Mouse (Mus musculus) cerebellum, postnatal 14 days (tissue): ENCODE results near the gene Pdia5.

Experiments used
- DNase-seq, 2 experiments: peaks; one replicate each; pipeline ENCODE4 v3.0.0; 2021; ENCODE audit warnings: mixed read lengths in 2 of 2

The Pdia5 gene

DNA sequence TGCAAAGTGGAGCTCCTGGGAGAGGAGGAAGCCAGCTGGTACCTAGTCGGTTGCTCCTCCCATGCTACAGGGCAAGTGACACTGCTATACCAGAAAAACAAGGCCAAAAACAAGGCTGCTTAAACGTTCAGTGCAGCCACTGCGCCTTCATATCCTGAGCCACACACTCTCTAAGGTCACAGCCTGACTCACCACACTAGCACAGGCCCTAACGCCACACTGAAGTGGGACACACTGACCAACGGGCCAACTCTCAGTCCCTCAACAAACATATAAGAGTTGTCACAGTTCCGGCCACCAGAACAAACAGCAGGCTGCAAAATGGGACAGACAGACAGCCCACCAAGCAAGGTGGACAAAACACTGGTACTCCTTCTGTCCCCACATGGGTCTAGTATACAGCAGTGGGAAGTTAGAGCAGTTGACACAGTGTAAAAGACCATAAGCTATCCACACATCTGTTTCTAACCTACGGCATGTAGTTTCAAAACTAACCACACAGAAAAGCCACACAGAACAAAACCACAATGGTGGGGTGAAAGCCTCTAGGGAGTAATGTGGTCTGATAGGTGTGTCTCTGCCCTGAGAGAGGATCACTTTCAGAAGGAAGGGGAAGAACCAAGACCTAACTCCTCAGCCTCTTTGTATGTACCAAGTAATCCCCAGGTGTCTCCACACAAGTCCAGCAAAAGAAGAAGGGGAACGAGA, 6.0 kb downstream of the Pdia5 start:
- DNase-seq, result no peak

DNA sequence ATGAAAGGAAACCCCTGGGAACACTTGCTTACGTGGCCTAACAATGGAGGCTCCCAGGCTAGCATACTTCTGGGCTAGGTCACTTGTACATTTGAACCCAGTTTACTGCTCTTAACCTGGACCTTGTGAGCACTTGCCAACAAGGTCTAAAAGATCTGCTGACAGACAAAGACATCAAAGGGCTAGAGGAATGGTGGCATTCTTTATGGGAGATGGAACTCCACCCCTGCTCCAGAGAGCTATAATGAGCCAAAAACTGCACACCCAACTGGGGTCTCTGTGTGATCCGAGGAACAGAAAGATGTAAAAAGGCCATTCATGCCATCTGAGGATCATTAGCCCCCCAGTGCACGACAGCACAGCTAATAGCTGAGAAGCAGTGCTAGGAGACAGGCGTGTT, 6.6 kb downstream of the Pdia5 start:
- no peak for DNase-seq

DNA sequence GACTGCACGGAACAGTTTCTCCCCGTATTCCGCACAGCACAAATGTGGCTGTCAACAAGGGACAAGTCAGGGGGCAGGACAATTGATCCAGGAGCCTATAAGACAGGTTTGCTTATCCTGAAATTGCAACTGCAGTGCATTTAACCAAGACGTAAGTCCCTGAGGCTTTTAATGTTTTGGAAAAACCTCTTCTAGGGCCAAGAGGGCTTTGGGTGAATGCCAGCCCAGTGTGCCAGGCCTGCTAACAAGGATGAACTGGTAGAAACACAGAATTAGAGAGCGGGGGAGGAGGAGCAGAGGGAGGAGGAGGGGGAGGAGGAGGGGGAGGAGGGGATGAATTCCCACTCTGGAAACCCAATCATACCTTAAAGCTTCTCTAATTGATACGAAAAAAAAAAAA, 11.4 kb downstream of the Pdia5 start:
- DNase-seq, result peak; percentile 72 to 77

DNA sequence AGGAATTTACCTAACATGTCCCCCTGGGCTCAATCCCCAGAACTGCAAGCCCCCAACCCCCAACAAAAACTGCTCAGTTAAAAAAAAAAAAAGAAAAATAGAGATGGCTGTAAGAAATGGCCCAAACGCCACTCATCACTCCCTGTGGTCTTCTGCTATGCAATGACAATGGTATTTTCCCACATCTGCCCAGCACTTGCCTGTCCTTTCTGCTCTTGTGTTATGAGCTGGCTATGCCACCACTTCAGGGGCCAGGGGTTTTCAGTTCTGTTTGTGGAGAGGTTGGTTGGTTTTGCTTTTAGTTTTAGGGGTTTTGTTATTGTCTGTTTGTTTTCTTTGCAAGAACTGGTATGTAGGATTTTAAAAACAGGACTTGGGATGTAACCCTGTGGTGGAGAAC, 13.4 kb downstream of the Pdia5 start:
- no peak for DNase-seq

DNA sequence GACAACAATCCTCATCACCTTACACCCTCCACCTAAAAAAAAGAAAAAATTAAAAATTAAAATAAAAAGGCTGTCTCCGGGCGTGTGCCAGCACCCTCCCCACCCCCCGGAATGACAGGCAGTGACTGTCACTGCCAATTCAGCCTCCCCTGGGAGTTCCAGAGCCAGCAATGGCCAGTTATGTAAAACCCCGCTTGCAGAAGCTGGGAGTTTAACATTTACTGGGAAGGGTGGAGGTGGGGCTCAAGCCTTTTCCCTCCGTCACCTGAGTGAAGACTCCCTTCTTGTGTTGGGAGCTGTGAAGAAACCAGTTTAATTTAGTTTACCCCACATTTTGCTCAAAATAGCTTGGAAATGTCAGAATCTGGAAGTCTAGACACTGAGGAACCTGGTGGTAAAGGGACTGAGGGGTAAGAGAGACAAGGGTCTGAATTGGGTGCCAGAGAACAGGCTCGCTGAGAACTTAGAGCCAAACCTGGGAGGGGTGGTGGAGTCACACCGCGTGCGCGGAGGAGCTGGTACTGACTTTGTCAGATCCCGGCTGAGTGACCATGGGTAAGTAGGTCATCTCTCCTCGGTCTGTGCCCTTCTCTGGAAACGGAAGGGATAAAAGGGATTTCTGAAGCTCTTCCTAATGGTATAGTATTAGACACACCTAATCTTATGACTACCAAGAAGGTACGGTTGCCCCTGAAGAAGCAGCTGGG, 18.0 kb downstream of the Pdia5 start:
- peak in 1 of 2 experiments; percentile 36 for DNase-seq

DNA sequence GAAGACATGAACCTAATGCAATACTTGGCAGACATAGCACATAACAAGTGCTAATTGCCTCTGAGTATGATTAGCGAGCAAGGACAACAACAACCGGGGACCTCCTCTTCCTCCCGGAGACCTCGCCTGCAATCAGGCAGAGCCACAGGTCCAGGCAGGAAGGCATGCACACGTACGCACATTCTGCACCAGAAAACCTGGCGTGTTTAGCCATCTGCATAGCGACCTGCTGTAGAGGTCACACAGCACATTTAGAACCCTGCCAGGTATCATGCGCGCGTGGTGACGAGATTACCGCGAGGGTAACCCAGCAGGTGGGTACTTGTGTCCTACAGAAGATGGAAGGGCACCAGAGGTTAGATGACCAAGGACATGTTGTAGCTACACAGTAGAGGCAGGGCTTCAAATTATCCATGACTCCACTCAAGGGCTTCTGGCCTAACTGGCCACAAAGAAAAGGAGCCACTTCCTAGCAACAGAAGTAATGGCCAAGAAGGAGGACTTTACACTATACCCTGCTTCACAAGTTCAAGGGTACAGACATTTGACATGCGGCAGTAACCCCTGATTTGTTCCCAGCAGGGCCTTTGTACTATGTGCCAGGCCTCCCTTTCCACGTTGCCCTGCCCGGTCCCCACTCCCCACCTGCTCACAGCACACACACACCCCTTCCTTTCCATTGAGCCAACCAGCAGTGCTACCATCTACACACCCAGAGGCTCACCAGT, 18.7 kb downstream of the Pdia5 start:
- no peak for DNase-seq

DNA sequence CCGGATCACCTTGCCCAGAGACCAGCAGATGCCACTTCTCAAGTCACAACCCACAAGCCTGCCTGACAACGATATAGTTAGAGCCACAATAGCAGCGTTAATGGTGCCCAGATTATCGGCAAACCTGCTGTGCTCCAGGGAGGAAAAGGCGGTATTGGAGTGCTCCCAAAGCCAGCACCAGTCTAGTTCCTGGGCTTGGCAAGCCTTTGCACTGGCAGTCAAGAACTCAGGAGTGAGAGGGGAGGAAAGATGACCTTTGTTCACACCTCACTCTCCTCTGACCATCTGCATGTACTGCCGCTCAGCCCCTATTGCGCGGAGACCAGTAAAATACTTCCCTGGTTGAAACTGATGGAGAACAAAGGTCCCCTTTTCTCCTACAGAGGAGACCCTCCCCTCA, 19.7 kb downstream of the Pdia5 start:
- DNase-seq, result peak in 1 of 2 experiments; percentile 47

DNA sequence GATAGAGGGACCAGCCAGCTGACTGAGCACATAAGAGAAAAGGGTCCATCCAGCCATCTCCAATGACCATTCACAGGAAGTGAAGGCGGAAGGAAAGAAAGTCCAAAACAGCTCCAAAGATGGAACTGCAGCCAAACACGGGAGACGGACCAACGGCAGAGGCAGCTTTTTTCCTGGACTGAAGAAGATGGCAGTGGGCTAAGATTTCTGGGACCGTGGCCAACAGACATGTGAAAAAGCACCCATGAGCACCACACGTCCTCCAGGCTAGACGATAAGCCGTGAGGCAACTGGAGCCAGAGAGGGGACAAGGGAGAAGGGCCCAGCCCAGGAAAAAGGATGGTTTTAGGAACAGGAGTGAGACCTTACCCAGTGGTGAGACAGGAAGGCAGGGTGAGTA, 20.6 kb downstream of the Pdia5 start:
- peak in 1 of 2 experiments; percentile 36 for DNase-seq

DNA sequence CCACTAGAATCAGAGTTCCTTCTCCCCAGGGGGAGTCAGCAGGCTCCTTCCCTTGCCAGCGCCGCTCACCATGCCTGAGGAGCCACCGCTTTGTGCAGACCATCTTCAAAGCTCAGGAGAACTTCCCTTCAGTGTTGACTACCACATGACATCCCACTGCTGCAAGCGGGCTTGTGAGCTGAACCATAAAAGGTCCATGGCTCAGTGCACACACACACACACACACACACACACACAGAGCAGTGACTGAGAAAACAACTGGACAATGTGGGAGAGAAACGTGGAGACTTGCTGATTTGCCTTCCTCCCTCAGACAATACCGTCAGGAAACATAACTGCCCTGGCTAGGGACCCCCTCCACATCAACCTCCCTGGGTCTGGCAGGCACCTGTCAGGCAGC, 21.7 kb downstream of the Pdia5 start:
- DNase-seq, result no peak

DNA sequence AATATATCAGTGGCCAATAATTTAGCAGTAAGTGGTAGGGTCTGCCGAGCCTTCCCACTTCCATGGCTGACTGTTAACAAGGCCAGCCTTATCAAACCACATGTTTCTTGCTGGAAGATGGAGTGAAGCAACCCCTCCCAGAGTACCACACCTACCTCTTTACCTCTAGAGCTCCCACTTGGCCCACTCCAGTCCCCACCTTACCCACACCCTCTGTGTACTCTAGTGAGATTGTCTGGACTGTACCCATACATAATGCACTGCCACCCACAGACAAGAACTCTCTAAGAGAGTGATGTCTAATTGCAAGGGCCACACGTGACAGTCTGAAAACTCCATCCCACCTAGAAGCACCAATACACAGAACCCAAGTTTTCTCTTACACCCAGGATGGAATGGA, 23.6 kb downstream of the Pdia5 start:
- DNase-seq, result no peak

DNA sequence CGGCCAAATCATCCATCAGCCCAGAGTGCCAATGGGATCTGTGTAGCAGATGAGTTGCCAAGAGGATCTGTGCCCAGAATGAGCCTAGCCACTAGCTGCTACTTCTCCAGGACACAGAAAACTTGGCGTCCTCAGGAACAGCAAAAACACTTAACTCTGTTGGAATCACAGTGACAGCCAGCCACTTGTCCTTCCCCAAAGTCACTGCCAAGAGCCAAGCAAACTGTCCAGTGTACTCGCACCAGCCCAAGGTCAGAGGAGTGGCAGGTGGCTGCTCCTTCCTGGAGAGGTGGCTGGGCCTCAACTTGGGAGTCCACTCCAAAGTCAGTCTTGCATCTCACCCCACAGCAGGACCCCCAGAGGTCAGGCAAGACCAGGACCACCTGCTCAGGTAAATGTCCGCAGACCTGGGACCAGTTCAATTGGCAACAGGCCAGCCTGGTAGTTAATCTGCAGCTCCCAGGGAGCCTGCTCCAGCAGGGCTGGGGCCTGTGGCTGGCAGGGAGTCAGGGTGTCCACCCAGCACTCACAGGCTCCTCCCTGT, 24.8 kb downstream of the Pdia5 start:
- DNase-seq, result peak; percentile 62 to 80

DNA sequence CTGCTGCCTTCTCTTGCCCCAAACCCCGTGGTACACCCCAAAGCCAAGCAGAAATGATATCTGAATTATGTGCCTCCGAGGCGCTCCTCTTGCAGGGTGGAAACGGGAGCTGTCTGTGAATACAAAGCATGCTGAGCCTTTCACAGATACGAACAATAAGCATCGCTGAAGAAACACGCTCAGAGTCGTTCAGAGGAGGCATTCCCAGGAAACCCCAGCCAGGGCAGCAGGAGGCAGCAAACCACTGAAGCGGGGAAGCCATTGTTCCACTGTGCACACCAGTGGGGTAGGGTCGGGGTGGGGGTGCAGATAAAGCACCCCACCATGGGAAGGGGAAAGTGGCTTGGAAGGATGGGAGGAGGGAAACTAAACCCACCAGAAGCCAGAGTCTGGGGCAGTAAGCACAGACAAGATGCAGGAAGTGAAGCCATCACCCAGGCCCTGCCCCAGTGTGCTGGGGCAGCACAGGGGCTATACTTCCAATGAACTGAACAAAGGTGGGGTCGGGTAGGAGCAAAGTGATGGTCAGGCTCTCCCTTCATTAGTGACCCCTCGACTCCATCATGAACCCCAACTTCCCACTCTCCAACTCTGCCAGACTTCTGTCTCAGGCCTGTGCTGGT, 25.9 kb downstream of the Pdia5 start:
- DNase-seq, result no peak

DNA sequence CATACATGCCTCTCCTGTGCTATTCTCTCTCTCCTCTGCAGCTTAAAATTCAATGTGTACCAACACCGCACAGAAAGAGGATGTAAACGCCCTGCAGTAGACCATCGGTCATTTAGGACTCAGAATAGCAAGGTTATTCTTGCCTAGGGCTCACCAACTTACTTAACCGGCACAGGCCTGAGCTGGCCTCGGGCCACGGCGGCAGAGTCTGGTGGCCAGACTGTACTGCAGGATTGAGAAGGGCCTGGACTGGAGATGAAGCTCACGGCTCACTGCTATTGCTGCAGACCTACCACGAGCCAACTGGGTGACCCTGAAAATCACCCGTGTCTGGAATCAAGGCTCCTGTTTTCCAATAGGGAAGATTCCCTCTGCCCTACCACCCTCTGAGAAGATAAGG, 27.0 kb downstream of the Pdia5 start:
- peak; percentile 47 to 51 for DNase-seq

DNA sequence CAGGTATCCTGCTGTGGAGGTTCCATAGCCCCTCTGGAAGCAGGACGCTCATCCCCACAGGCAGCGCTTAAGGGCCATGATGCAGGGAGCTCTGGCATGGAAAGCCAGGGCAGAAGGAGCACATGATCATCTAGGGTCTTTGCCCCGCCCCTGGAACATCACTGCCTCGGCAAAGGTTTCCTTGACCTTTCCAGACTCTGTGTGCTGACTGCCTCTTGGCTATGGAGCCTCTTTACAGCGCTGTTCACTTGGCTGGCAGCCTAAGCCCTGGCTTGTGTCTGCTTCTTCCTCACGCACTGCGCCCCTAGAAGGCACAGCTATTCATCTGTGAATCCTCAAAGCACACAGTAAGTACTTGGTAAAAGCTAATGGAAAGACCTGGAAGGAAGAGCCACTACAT, 27.7 kb downstream of the Pdia5 start:
- DNase-seq, result peak; percentile 43 to 54

DNA sequence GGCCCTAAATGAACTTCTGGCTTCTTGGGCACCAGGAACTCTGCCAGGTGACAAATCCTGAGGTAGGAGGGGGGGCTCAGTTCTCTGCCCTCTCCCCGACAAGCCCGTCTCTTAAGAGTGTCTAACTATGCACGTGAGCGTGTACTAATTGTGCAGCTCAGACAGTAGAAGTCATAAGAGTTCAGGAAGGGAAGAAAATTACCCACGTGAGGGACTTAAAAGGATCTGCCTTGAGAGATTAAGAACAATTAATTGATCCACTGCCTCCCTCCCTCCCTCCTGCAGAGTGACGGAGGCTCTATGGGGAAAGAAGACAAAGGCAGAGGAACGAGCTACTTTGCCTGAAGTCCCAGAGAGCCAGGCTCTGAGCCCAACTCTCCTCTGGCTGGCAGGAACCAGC, 31.1 kb downstream of the Pdia5 start:
- DNase-seq, result no peak

DNA sequence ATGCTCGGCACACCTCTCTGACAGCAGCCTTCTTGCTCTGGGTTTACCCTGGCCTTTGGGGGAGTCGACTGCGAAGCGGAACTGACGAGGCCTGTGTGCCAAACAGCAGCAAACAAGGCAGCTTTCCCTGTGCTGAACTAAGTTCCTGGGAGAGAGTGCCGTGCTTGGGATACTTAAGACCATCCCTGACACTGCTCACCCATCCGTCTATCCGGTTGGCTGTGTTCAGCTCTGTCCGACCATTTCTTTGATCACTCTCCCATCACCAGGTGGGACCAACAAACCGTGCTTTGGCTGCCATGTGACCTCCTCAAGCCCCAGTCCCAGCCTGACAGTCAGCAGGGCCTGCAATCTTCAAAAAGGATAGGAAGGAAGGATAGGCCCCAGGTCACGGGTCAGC, 32.4 kb downstream of the Pdia5 start:
- no peak for DNase-seq

DNA sequence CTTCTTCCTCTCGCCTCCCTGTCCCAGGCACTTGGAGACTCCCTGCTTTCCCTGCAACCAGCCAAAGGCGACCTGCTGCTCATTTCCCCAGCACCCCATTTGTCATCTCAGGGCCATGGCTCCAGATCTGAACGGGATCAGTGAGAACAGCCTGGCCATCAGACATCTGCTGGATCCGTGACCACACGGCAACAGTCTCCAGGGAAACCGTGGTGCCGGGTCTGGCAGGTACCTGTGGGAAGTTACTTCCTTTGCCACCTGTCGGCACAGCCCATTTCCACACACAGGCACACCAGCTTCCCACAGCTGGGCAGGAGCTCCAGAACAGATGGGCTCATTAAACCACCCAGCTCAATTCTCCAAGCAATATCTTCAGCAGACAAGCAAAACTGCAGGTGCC, 33.2 kb downstream of the Pdia5 start:
- DNase-seq, result peak in 1 of 2 experiments; percentile 35

DNA sequence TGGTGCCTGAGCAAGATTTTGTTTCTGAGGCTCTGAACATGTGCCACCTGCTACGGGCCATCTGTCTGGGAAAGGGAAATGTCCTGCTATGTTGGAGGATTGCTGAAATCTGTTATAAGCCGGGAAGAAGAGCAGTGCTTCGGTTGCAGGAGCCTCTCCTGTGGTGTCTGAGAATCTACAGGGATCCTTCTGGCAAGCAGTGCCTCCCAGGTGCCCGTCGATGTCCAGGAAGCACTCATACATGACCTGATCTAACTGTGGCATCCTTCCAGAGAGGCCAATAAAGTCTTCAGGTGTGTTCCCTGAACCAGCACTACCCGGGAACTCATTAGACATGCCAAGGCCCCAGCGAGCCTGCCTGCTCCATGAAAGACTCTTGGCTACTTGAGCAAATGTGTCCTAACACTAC, 33.7 kb downstream of the Pdia5 start:
- DNase-seq, result peak; percentile 56 to 77

DNA sequence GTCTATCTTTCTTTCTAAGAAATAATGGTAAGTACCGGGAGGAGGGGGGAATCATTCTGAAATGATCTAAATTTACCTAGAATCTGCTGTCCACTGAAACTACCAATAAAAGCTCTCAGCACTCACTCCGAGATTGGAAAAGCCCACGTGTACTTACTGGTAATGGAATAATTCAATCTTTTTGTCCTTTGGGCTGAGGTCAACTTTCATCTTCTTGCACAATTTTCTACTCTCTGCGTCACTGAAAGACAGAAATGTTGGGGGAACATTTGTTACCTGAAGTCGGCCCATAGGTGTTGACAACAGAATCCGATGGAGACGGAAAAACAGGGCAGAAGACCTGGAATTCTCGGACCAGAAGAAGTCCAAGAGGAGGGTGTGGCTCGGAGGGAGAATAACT, 34.4 kb downstream of the Pdia5 start:
- DNase-seq, result no peak

DNA sequence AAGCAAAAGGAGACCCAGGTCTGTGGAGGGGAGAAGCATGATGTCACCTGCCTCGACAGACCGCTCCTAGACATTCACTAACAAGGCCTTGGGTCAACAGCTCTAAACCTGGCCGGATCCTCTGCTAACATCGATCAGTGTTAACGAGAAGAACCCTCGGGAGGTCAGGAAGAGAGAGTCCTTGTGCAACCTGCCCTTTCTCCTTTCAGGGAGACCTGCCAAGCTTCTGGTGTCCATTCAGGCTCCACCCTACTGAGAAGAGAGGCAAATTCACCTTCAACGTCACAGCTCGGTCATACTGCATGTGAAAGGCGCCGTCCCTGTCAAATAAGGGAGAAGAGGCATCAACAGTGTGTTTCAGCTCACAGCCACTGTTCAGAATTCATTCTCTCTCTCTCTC, 34.9 kb downstream of the Pdia5 start:
- DNase-seq, result no peak

DNA sequence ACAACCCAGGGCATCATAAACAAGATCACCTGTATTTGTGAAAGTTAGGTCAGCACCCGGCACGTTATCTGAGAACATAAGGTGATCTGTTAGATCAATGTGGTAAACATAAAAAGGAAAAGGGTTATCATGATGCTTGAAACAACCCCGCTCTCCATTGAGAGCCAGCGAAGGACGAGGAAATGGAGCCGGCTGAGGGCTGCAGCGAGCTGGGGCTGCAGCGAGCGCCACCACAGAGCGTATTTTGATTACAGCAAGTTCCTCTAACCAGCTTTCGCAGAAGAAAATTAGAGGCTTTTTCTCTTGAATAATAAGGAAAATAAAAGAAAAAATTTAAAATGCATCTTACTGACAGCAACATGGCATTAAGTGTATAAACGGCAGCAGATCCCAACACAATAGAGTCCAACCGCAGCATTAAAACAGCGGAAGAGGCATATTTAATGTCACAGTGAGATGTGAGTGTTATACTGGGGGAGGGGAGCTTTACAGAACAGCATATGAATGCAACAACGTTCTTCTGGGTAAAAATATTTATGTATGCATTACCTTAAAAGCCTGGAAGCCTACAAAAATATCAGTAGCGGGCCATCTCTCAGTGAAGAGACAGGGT, 40.5 kb downstream of the Pdia5 start:
- DNase-seq, result no peak

DNA sequence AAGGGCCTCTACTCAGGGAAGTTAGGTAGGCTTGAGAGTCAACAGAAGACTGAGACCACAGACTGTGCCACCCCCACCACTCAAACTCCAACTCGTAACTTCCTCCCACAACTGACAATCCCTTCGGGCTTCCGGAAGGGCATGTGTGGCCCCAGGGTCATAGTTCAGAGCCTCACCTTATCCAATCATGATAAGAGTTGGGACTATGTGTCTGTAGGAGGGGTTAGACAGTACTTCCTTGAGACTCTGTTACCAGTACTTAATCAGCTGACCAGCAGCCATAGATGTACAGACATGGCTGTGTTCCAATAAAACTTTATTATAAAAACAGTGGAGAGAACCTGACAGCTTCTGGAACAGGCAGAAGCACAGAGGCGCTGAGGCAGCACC, 48.7 kb downstream of the Pdia5 start:
- no peak for DNase-seq
